Mouse (Mus musculus) hindlimb bud, embryonic 11.5 days (tissue): ENCODE data around the gene Cd19.
A peak's percentile ranks its signal among the peaks of the same experiment; 100 is the strongest.
"Not testable (repeated sequence)": the region's sequence is repeated elsewhere in the genome, so short reads cannot be mapped to it uniquely, and the experiment has no call there.

Experiments used
- DNase-seq: peaks from one replicate; pipeline ENCODE4 v3.0.0-alpha.2; 2012; ENCODE audit warnings: low read depth, low spot score; ENCODE audit errors: extremely low spot score

The Cd19 gene

DNA sequence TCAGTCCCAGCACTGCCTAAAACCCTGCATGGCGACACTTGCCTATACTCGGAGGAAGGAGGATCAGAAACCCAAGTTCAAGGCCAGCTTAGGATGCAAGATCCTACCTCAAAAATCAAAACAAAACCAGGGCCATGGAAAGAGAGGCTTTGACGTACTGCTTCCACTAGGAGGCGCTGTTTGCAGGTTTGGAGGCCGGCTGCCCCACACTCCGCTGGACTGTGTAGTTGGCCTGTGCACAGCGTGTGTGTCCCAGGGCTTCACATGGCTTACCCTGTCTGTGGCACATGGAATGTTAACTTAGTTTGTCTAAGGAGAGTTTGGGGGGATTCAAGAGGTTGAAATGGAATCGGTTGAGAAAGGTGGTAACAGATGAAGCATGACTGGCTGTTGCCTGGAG lies 22.2 kb upstream of the Cd19 start:
- DNase-seq = peak; percentile 28

DNA sequence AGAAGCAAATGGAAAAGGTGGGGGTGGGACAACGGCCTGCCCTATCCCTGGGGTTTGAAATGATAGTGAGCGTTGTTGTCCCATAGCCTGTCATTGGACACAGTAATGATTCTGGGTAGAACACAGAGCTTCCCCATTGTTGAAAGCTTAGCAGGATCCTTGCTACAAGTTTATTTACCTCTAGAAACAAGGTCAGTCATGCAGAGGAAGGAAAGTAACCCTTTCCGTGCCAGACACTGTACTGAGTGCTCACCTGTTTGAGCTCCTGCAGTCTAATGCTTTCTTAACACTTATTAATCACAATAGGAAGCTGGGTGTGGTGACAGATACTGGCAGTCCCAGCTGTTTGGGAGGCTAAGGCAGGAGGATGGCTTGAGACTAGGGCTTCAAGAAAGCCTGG lies 21.1 kb upstream of the Cd19 start:
- no peak for DNase-seq

DNA sequence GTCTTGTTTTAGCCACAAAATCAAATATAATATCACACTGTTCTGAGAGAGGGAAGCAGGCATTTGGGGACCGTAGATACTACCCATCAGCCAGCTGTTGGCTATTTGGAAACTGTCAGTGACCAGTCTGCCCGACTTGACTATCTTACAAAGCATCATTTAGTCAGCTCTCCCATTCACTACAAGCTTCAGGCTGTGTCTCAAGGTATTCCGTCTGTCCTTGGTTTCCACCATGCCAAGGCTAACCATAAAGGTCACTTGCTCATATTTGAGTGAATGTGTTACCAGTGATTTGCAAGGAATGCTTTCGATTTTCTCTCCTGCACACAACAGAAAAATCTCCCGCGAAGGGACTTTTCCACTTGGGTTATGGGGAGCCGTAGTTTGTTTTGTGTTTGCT lies 20.0 kb upstream of the Cd19 start:
- no peak for DNase-seq

DNA sequence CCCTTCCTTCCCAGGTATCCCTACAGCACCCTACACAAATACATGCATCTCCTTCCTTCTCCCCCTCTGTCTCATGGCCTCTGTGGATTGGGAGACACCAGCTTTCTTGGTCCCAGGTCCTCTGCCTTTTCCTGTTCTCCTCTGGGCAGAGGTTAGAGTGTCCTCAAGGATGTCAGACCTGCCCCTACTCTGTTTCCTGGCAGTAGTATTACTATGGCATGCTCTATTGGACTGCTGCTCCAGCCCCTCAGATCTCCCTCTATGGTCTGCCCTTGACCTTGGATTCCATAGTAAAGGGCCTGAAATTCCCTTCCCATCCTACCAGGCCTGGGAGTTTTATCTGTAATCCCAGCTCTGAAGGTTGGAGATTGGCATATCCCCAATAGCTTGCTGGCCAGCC lies 15.5 kb upstream of the Cd19 start:
- no peak for DNase-seq

GRCm38 (mm10) chr7:126429503-126429898 lies 14.8 kb upstream of the Cd19 start:
- no peak for DNase-seq

GRCm38 (mm10) chr7:126428631-126429502 lies 14.2 kb upstream of the Cd19 start, which contains the start of gene Rabep2:
TSS of gene Rabep2 (plus strand) at chr7:126428759.
- peak; percentile 69 for DNase-seq

GRCm38 (mm10) chr7:126428154-126428553 lies 13.5 kb upstream of the Cd19 start:
- DNase-seq = no peak

DNA sequence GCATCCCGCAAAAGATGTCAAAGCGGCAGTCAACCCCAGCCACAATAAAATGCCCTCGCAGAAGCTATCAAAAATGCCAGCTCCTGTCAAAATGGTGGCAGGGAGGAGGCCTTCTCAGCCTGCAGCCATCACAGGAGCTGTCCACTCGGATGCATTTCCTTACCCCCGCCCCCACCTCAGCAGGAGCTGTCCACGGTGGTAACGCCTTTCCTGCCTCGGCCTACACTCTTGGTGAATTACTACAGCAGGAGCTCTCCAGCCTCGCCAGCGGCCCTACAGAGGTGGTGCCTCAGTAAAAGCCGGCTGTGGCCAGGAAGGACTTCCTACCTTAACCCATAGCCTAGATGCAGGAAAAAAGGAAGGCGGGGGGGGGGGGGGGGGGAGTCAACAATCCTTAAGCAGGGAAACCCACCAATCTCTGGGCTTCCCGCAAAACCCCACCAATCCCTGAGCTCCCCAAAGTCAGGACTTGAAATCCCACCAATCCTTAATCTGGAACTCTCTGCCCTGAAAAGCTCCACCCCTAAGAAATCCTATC lies 12.7 kb upstream of the Cd19 start:
- no peak for DNase-seq

DNA sequence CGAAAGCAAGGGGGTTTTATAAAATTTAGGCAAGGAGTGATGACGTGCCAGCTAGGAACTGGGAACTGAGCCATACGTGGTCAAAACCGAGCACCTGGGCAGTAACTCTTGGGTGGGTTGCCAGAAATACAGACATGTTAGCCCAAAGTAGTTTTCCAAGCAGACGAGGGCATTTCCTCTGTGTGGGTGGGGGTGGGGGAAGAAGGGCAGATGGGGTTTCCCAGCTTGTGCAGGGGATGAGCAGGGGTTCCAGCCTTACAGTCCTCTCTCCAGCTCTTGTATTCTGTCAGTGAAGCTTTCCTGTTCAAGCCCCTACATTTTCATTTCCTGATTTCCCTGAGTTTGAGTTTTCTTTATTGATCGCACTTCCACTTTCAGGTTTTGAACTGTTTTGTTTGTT lies 9.5 kb upstream of the Cd19 start:
- DNase-seq = no peak

- DNase-seq = no peak
These were observed 7.1 kb upstream of the Cd19 start for GRCm38 (mm10) chr7:126421756-126422155.

GRCm38 (mm10) chr7:126418496-126418895 lies 3.8 kb upstream of the Cd19 start:
- no peak for DNase-seq

- DNase-seq = no peak
These were observed 2.9 kb upstream of the Cd19 start for GRCm38 (mm10) chr7:126417606-126418005.

- no peak for DNase-seq
These were observed 2.4 kb upstream of the Cd19 start for GRCm38 (mm10) chr7:126417045-126417444.

- DNase-seq = no peak
These were observed 1.9 kb upstream of the Cd19 start for GRCm38 (mm10) chr7:126416615-126417014.

- DNase-seq = no peak
These were observed 3.6 kb downstream of the Cd19 start for GRCm38 (mm10) chr7:126411061-126411460.

- no peak for DNase-seq
These were observed 6.0 kb downstream of the Cd19 start for GRCm38 (mm10) chr7:126408686-126409085.

DNA sequence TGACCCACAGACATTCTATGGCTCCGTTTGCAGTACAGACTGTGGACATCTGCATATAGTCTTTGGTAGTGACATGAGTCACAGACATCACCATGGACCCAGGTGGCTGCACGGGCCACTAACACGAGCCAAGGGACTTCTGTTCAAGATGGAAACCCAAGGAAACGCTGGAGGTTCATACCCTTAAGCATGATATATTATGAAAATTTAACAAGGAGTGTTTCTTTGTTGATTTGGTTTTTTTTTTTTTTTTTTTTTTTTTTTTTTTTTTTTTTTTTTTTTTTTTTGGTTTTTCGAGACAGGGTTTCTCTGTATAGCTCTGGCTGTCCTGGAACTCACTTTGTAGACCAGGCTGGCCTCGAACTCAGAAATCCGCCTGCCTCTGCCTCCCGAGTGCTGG lies 12.2 kb downstream of the Cd19 start:
- not testable (repeated sequence) for DNase-seq

GRCm38 (mm10) chr7:126399548-126399947 lies 15.1 kb downstream of the Cd19 start:
- DNase-seq = peak; percentile 33

GRCm38 (mm10) chr7:126397822-126398221 lies 16.9 kb downstream of the Cd19 start:
- no peak for DNase-seq

DNA sequence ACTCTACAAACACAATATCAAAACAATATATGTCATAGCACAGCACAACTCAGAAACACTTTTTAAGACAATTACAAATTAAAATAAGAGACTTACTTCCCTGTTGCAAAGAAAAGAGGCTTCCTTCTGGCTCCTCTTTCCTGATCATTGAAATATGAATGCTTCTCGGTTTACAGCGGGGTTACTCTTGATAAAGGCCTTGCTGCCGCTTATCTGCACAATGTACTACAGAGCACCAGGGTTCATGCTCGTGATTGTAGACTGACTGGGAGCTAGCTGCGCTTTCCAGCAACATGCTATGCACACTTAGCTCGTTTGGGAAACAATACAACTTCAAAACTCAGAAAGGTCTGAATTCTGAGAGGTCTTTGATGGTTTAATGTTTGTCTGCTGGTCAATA lies 17.5 kb downstream of the Cd19 start:
- no peak for DNase-seq

- peak; percentile 100 for DNase-seq
These were observed 18.2 kb downstream of the Cd19 start, which contains the start of gene Nfatc2ip for GRCm38 (mm10) chr7:126396298-126397119. TSS of gene Nfatc2ip (minus strand) at chr7:126396737.
